Mouse (Mus musculus): ENCODE measurements around the gene Slc35a1.

DNA sequence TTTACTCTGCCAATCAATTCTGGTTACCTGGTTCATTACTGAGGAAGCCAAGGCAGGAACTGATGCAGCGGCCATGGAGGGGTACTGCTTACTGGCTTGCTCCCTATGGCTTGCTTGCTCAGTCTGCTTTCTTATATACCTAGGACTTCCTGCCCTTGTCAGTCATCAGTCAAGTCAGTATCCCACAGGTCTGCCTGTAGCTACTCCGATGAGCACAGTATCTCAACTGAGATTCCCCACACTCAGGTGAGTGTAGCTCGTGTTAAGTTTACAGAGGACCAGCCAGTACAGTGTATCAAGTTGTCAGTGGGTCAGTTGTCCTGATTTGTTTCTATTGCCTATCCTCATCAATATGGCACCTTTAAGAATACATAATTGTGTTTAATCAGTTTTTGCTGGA is 46.5 kb downstream of the Slc35a1 start:
- no peak for TF ChIP-seq CTCF (IDR thresholded peaks at IDR 0.05 in 2 of 3, conservative IDR thresholded peaks at IDR 0.05 in 1 of 3; ENCODE audit: control insufficient read depth in 1 of 3, insufficient read depth in 1 of 3, low read depth in 2 of 3, low read length in 3 of 3, poor library complexity in 1 of 3, severe bottlenecking in 1 of 3)
- TF ChIP-seq TAL1 (IDR thresholded peaks at IDR 0.05; ENCODE audit: low read length): no peak
- no peak for TF ChIP-seq ETS1 (IDR thresholded peaks at IDR 0.05; ENCODE audit: low read depth, low read length)
- no peak for TF ChIP-seq MAZ (IDR thresholded peaks at IDR 0.05; ENCODE audit: low read depth, low read length)
- TF ChIP-seq JUND (IDR thresholded peaks at IDR 0.05; ENCODE audit: low read depth, low read length): no peak
- TF ChIP-seq HCFC1 (IDR thresholded peaks at IDR 0.05; ENCODE audit: low read depth, low read length): no peak
- no peak for TF ChIP-seq EP300 (IDR thresholded peaks at IDR 0.05; ENCODE audit: low read depth in 1 of 2, low read length in 2 of 2)
- TF ChIP-seq POLR2A (IDR thresholded peaks at IDR 0.05; ENCODE audit: control insufficient read depth in 1 of 2, insufficient read depth in 1 of 2, low read depth in 1 of 2, low read length in 2 of 2, poor library complexity in 1 of 2): no peak
- no peak for TF ChIP-seq USF1 (IDR thresholded peaks at IDR 0.05; ENCODE audit: low read depth, low read length)
- no peak for TF ChIP-seq CHD2 (IDR thresholded peaks at IDR 0.05; ENCODE audit: low read length)
- no peak for TF ChIP-seq GABPA (IDR thresholded peaks at IDR 0.05; ENCODE audit: low read depth, low read length)
- no peak for TF ChIP-seq ZKSCAN1 (IDR thresholded peaks at IDR 0.05; ENCODE audit: low read depth, low read length)
- TF ChIP-seq TBP (IDR thresholded peaks at IDR 0.05; ENCODE audit: low read depth, low read length): no peak
- TF ChIP-seq KAT2A (conservative IDR thresholded peaks at IDR 0.05; ENCODE audit: low read depth, low read length): no peak
